Mouse (Mus musculus) heart, adult 2 months (tissue): ENCODE results near the gene Nfia. TPM values are rescaled to one million over a fixed set of nuclear protein-coding genes. Genes with fewer than 3 reads are reported as not detected.
A peak's percentile ranks its signal among the peaks of the same experiment; 100 is the strongest.

ENCODE experiments used
- DNase-seq, 2 experiments: peaks; one replicate each; pipeline ENCODE4 v3.0.0; 2021
- H3K27ac ChIP-seq: fragments of 200-600 bp; 2 replicates; pipeline ENCODE4 v1.8.1; 2022
- H3K27me3 ChIP-seq: fragments of 200-500 bp; 2 replicates; pipeline ENCODE4 v1.6.1; 2012; ENCODE audit warnings: mild to moderate bottlenecking, low read length, inconsistent platforms, mixed read lengths; ENCODE audit not compliant: control insufficient read depth, insufficient read depth
- H3K36me3 ChIP-seq: fragments of 200-500 bp; 2 replicates; pipeline ENCODE4 v1.6.1; 2012; ENCODE audit warnings: low read length, inconsistent platforms; ENCODE audit not compliant: control insufficient read depth, insufficient read depth
- H3K4me1 ChIP-seq: fragments of 200-500 bp; 2 replicates; pipeline ENCODE4 v1.6.1; 2011; ENCODE audit warnings: low read length; ENCODE audit not compliant: control insufficient read depth, insufficient read depth
- H3K4me3 ChIP-seq: fragments of 200-600 bp; 2 replicates; pipeline ENCODE4 v1.8.1; 2022
- H3K79me2 ChIP-seq: fragments of 200-500 bp; replicated peaks from 2 replicates; pipeline ENCODE4 v1.6.1; 2012; ENCODE audit warnings: mild to moderate bottlenecking, inconsistent platforms, low read length, moderate library complexity, mixed read lengths; ENCODE audit not compliant: control insufficient read depth, insufficient read depth
- H3K9ac ChIP-seq: fragments of 200-500 bp; 2 replicates; pipeline ENCODE4 v1.6.1; 2012; ENCODE audit warnings: low read depth, mild to moderate bottlenecking, control low read depth, inconsistent platforms, low read length, mixed read lengths
- CTCF ChIP-seq: fragments of 200-600 bp; IDR thresholded peaks from 2 replicates; pipeline ENCODE4 v1.8.1; 2022; ENCODE audit warnings: antibody characterized with exemption, mild to moderate bottlenecking, moderate library complexity
- EP300 ChIP-seq: fragments of 200-500 bp; IDR thresholded peaks from 2 replicates; pipeline ENCODE4 v1.6.1; 2011; ENCODE audit warnings: low read depth, low read length, control low read depth; ENCODE audit not compliant: insufficient read depth
- POLR2A ChIP-seq: fragments of 200-500 bp; IDR thresholded peaks from 2 replicates; pipeline ENCODE4 v1.6.1; 2011; ENCODE audit warnings: mild to moderate bottlenecking, low read depth, low read length, control low read depth; ENCODE audit not compliant: insufficient read depth
- WGBS: fragments of 180-500 bp; shearing (Covaris S2); methylation state at CpG from one replicate; pipeline ENCODE4 v1.1.7; 2018; 5-methylcytosine and 5-hydroxymethylcytosine counted together
- intact Hi-C: fragments of 180-260 bp; cut with DNase I; formaldehyde crosslinking; loops from one replicate; pipeline ENCODE4 v1.15.1; 2025
- polyA plus RNA-seq: library from polyadenylated mRNA; depleted of rRNA; stranded (reverse); fragments of >200 nt; gene quantifications from 2 replicates; pipeline ENCODE4 v1.2.3, GENCODE M21; 2012
- total RNA-seq, 2 experiments: library from RNA; stranded (reverse); gene quantifications; 2 replicates each; pipeline ENCODE4 v1.2.3; 2021

Gene Nfia
- total and polyA plus RNA-seq, 3 experiments = 70.3 to 128 (median 126) TPM

DNA sequence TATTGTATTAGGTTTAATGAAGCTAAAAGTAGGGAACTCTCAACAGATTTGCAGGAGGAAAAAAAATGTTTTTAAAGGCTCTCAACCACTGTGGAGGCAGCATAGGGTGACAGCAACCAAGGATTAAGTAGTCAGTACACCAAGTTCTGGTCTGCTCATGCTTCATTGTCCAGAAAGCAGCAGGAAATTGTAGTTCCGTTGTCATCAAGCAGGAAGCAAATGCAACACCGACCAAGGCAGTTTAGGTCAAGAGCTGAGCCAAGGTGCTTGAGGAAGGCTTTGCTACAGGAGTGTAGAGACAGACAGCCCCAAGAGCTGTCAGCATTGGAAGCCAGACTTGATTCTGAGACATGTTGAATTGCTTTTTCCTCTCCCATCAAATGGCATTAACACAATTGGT, 342.4 kb downstream of the Nfia start:
- Histone ChIP-seq H3K79me2 (no peaks in the 10 kb centered on the region), H3K27ac (no peak overlapping the region), H3K9ac (no peak overlapping the region), H3K4me3 (no peak overlapping the region), H3K27me3 (no peaks in the 10 kb centered on the region), H3K36me3 (peaks cover 7% of the 10 kb centered on the region), H3K4me1 (peaks cover 8% of the 10 kb centered on the region)
- 39% methylated on average over 2 of the region's 2 CpGs for WGBS
- intact Hi-C loops = no loop called here
- TF ChIP-seq POLR2A = no peak
- no peak for TF ChIP-seq CTCF
- no peak for TF ChIP-seq EP300
- DNase-seq = no peak

- Histone ChIP-seq H3K27ac (no peak overlapping the region), H3K27me3 (no peaks in the 10 kb centered on the region), H3K79me2 (no peaks in the 10 kb centered on the region), H3K4me1 (peaks cover 9% of the 10 kb centered on the region), H3K36me3 (peaks cover 7% of the 10 kb centered on the region), H3K4me3 (no peak overlapping the region), H3K9ac (no peak overlapping the region)
- TF ChIP-seq CTCF (no peak), EP300 (no peak), POLR2A (no peak)
- 95% methylated on average over 4 of the region's 4 CpGs for WGBS
- intact Hi-C loops = no loop called here
- DNase-seq = no peak
Measured at GRCm38 (mm10) chr4:98115401-98115800, 342.9 kb downstream of the Nfia start.

DNA sequence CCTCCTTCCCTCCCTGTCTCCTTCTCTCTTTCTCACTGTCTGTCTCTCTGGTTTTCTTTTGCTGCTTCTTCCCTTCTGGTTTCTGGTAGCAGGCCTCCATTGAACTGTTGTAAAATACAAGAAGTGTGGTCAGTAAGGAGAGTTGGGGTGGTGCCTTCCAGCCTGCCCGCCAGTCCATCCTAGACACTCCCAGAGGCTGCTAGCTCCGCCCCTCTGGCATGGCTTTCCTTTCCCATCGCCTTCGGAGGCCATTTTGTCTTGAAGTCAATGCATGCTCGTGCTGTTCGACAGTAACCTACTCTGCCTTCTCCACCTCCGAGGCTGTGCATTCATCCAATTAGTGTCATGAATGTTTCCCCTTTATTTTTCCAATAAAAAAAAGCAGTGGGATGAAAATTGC, 343.5 kb downstream of the Nfia start:
- DNase-seq = no peak
- Histone ChIP-seq H3K9ac (no peak overlapping the region), H3K4me1 (peaks cover 9% of the 10 kb centered on the region), H3K4me3 (no peak overlapping the region), H3K79me2 (no peaks in the 10 kb centered on the region), H3K36me3 (peaks cover 7% of the 10 kb centered on the region), H3K27ac (no peak overlapping the region), H3K27me3 (no peaks in the 10 kb centered on the region)
- WGBS = 94% methylated on average over 7 of the region's 7 CpGs
- no peak for TF ChIP-seq CTCF
- no peak for TF ChIP-seq POLR2A
- TF ChIP-seq EP300 = no peak
- intact Hi-C loops = no loop called here

GRCm38 (mm10) chr4:98118126-98118525, 345.6 kb downstream of the Nfia start:
- Histone ChIP-seq H3K9ac (no peak overlapping the region), H3K27me3 (no peaks in the 10 kb centered on the region), H3K27ac (no peak overlapping the region), H3K79me2 (no peaks in the 10 kb centered on the region), H3K4me3 (no peak overlapping the region), H3K4me1 (peaks cover 9% of the 10 kb centered on the region), H3K36me3 (peaks cover 7% of the 10 kb centered on the region)
- TF ChIP-seq CTCF (no peak), POLR2A (no peak), EP300 (no peak)
- 64% methylated on average over 3 of the region's 3 CpGs for WGBS
- no peak for DNase-seq
- intact Hi-C loops = no loop called here

DNA sequence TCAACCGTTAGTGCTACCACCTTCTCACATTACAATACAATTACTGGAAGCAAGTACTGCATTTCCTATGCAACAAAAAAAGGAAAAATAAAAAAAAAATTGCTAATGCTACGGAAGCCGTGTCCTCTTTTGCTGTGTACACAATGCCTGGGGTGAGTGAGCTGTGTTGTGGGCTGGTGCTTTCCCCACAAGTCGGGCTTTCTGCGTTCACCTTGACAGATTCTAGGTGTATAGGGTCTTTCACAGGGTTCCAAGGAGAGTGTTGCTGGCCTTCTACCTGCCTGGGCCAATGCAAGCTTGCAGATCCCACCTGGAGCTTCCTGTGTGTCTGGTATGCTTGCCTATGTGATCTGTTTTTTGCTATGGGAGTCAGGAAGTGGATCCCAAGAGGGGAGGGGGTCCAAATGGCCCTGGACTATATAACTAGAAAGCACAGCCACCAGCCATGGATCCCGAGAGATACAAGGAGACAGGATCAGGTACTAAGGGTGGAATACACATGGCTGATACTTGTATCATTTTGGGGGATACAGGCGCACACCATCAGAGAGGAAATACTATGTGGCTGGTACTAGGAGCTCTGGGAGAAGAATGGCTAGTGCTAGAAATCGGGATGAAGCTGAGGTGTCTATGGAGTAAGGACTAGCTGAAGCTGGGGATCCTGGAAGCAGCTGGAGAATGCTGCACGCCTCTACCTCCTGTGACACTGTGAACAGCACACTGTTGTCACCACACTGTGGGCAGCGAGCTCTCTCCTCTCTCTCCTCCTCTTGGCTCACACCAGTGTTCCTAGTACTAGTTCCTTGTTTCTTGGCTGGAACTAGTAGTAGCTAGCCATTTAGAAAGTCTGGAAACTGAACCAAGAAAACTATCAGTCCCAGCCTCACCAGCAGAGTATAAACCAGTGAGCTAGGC, 346.5 kb downstream of the Nfia start:
- Histone ChIP-seq H3K4me3 (no peak overlapping the region), H3K27me3 (no peaks in the 10 kb centered on the region), H3K4me1 (peaks cover 9% of the 10 kb centered on the region), H3K9ac (no peak overlapping the region), H3K79me2 (no peaks in the 10 kb centered on the region), H3K36me3 (peaks cover 7% of the 10 kb centered on the region), H3K27ac (peak overlapping the region; percentile 18; the same call in 1 of the 2 replicates)
- TF ChIP-seq CTCF (no peak), POLR2A (no peak), EP300 (no peak)
- intact Hi-C loops = no loop called here
- 67% methylated on average over 10 of the region's 10 CpGs for WGBS
- DNase-seq = no peak

GRCm38 (mm10) chr4:98119949-98120531, 347.5 kb downstream of the Nfia start:
- no peak overlapping the region for H3K9ac ChIP-seq
- peaks cover 7% of the 10 kb centered on the region for H3K36me3 ChIP-seq
- intact Hi-C loops = no loop called here
- TF ChIP-seq CTCF = no peak
- no peak for TF ChIP-seq POLR2A
- no peak for TF ChIP-seq EP300
- no peaks in the 10 kb centered on the region for H3K79me2 ChIP-seq
- H3K27ac ChIP-seq = no peak overlapping the region
- H3K27me3 ChIP-seq = no peaks in the 10 kb centered on the region
- 83% methylated on average over 3 of the region's 3 CpGs for WGBS
- H3K4me3 ChIP-seq = no peak overlapping the region
- DNase-seq = no peak
- peaks cover 8% of the 10 kb centered on the region for H3K4me1 ChIP-seq
